Mouse (Mus musculus): ENCODE results near the gene Pccb.

Gene Pccb

DNA sequence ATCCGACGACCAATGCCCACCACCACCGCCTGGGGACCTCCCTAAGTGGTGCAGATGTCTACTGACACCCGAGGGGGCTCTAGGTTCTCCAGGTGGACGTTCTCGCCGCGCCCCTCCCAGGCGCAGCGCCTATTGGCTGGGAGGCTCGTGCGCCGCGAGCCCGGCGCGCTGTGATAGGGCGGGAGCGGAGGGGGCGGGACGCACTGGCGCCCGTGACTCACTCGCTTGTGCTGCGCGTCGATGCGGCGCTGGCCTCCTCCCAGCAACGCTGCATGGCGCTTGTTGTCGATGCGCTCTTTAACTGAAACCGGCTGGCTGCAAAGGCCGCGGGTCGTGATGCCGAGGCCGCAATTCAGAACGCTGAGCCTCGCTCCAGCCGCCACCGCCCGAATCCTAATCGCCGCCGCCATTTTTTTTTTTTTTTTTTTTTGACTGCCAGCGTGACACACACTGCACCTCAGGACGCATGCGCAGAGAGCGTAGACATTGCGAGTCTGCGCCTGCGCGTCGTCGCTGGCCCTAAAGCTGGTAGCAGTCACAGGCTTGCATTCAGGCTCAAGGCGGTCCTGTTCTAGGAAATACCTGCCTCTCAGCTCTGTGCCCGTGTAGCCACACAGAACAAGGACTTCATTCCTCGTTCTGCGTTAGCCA is at the start of gene Pccb:
TSS of gene Pccb (minus strand) at position 451 of the 651 bp plus-strand sequence.
- DNase-seq (ENCODE audit: extremely low spot score, low spot score) = peak; percentile 95

DNA sequence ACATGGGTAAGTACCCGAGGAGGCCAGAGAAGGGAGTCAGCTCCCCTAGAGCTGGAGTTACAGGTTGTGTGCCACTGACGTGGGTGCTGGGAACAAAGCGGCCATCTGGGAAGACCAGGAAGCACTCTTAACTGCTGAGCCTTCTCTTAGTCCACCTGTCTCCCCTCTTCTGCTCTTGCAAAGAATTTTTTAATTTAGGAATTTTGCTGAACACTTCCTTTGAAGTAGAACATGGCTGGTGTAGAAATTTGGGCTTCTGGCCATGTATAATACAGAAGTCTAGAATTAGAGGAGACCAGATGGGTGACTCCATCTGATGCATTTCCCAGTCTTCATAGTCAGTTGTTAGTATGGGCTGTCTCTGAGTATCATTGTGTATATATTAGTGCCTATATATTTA is 49.0 kb upstream of the Pccb start:
- DNase-seq (ENCODE audit: extremely low spot score, low spot score) = no peak

DNA sequence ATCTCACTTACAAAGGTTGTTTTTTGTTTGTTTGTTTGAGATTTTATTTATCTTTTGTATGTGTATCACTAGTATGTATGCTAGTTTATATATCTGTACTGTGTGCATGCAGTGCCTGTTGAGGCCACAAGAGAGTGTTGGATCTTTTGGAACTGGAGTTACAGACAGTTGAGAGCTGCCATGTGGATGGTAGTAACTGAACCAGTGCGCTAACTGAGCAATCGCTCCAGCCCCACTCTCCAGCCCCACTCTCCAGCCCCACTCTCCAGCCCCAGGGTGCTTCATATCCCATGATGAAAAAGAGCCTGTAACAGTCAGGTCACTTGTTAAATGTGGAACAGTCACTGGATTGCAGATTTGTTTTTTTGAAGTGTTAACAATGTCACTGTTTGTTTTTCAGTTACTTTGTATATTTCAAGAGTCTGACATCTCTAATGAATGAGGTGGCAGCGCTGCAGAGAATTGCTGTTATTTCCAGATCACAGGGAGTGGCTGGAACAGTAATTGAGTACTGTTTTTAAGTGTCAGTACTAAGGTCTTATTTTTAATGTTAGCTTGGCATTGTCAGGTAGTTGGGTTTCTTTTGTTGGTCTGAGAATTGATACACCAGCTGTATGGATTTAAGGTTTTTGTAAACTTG is 45.5 kb upstream of the Pccb start:
- DNase-seq (ENCODE audit: extremely low spot score, low spot score) = no peak

DNA sequence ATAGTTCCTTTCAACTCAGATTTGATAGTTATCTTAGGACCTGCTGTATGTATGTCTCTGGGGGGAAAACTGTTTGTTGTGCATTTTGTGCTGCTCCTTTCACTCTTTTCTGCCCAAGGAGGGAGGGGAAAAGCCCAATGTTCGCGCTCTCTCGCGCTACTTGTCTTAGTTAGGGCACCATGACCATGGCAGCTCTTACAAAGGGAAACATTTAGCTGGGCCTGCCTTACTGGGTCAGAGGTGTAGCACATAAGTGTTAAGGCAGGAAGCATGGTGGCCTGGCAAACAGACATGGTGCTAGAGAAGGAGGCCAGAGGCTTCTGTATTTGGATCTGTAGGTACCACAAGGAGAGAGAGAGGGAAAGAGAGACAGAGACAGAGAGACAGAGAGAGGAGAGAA is 43.9 kb upstream of the Pccb start:
- no peak for DNase-seq (ENCODE audit: extremely low spot score, low spot score)

DNA sequence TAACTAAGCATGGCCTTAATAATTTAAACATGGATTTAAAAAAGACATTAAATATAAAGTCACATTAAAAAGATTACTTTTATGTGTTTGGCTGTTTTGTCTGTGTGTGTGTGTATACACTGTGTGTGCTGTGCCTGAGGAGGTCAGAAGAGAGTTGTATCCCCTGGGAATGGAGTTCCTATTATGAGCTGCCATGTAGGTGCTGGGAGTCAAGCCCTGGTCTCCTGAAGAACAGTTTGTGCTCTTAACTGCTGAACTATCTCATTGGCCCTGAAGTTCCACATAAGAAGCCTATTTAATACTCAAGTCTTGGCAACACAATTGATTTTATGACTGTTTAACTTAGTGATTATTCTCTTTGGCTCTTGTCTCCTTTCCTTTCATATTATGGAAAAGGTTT is 42.8 kb upstream of the Pccb start:
- DNase-seq (ENCODE audit: extremely low spot score, low spot score) = no peak

DNA sequence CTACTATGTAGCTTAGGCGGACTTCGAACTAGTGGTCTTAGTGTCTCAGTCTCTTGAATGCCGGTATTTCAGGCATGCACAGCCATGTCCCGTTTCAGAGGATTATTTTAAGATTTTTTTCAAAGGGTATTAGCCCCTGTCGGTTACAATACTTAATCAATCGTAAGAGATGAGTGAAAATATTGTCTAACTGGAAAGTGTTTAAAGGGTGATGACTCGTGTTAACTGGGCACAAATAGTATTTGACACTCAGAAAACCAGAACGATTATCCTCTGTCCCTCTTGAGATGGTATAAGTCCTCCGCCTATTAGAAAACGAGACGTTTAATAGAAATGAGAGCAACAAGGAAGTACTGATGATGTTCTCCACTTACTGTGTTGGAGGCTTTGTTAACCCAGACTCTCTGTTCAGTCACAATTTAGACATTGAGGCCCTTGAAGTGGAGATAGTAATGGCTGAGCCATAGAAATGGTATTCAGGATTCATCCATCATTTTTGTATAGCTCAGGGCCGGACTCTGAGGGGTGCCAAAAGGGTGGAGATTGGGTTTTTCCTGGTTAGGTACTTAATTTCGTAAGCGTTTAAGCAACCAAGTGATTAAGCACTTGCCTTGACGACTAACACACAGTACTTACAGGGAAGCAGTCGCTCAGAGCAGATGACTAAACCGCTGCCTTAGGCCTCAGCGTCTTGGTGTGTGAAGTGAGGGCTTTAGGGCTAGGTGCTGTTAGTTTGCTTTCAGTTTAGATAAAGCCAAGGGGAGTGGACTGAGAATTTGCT is 41.6 kb upstream of the Pccb start:
- no peak for DNase-seq (ENCODE audit: extremely low spot score, low spot score)

GRCm38 (mm10) chr9:101075694-101076093 is 41.0 kb upstream of the Pccb start:
- DNase-seq (ENCODE audit: extremely low spot score, low spot score) = no peak

- DNase-seq (ENCODE audit: extremely low spot score, low spot score) = peak; percentile 50
These were observed 40.4 kb upstream of the Pccb start for GRCm38 (mm10) chr9:101075091-101075581.

GRCm38 (mm10) chr9:101074332-101075021 is 39.8 kb upstream of the Pccb start:
- peak; percentile 84 for DNase-seq (ENCODE audit: extremely low spot score, low spot score)

GRCm38 (mm10) chr9:101073987-101074331 is 39.3 kb upstream of the Pccb start, which contains the start of gene Msl2:
TSS of gene Msl2 (plus strand) at chr9:101074101.
- no peak for DNase-seq (ENCODE audit: extremely low spot score, low spot score)

DNA sequence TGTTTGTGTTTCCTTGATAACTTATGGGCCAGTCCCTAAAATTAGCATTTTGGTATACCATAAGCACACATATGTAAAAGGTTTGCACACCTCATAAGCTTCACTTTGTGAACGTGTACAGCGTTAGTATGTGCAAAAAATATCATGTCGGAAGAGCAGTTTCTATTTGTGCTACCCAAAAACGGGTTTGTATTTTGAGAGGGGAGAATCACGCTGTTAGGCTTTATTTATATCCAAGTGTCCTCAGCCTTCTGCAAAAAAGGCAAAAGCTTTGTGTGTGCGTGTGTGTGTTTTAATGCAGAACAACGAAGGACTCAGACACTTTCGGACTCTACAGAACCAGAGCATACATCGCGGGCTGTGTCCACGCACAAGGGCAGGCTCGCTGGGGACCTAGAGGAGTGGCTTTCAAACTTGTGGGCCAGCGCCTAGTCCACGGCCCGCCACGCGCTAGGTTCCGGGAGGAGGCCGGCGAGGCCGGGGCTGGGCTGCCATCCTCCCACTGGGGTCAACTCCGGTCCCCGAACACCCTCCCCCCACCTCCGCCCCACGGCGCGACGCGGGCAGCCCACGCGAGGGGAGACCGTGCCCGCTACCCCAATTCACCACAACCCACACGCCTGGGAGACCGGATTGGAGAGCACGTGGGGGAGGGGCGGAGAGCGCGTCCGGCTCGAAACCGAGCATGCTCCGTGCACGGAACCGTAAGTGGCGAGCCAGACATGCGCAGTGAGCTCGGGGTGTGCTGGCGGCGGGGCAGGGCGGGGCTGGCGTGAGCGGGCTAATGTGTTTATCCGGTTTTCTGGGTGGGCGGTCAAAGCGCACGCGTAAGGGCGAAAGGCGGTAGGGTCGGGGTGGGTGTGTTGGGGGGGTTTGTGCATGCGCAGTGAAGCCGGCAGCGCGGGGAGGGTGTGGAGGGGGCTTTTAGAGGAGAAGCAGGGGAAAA is 38.6 kb upstream of the Pccb start:
- peak; percentile 97 for DNase-seq (ENCODE audit: extremely low spot score, low spot score)

DNA sequence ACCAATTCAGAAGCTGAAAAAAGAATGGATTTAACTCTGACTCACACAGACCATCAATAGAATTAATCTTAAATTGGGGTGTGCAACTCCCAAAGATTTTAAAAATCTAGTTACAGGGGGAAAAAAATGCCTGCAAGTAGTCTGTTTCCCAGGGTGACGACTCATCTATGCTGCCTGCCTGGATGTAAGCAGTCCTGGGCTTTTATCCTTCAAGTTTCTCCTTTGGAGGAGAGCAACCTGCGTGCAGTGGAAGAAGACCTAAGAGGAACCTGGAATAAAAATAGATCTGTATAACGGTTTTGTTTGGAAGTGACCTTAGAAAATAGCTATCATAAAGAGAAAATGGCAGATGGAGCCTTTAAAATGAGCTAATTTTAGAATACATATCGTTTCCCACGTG is 37.8 kb upstream of the Pccb start:
- DNase-seq (ENCODE audit: extremely low spot score, low spot score) = no peak

GRCm38 (mm10) chr9:101069781-101070180 is 35.1 kb upstream of the Pccb start:
- DNase-seq (ENCODE audit: extremely low spot score, low spot score) = no peak

DNA sequence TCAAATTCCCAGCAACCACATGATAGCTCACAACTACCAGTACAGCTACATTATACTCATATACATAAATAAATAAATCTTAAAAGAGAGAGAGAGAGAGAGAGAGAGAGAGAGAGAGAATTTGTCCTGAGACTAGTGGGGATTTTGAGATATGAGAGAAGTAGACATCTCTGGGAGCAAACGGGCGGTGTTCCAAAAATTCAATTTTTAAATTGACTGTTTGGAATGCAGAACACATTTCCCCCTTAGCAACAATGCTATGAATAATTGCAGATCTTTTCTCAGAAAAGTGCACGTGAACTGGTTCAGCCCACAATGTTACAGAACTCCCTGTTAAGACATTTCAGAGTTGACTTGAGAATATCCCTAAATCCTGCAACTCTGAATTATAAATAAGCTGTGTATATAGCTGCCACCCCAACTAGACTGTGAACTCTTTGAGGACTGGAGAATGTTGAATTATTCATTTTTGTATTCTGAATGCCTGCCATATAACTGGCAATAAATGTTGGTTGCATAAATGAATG is 30.4 kb upstream of the Pccb start:
- no peak for DNase-seq (ENCODE audit: extremely low spot score, low spot score)

GRCm38 (mm10) chr9:101062253-101062780 is 27.6 kb upstream of the Pccb start:
- DNase-seq (ENCODE audit: extremely low spot score, low spot score) = no peak

- DNase-seq (ENCODE audit: extremely low spot score, low spot score) = no peak
These were observed 26.3 kb upstream of the Pccb start for GRCm38 (mm10) chr9:101061035-101061434.

- no peak for DNase-seq (ENCODE audit: extremely low spot score, low spot score)
These were observed 22.5 kb upstream of the Pccb start for GRCm38 (mm10) chr9:101057156-101057555.

- DNase-seq (ENCODE audit: extremely low spot score, low spot score) = no peak
These were observed 18.6 kb upstream of the Pccb start for GRCm38 (mm10) chr9:101053279-101053678.

GRCm38 (mm10) chr9:101052691-101053090 is 18.0 kb upstream of the Pccb start:
- DNase-seq (ENCODE audit: extremely low spot score, low spot score) = no peak

DNA sequence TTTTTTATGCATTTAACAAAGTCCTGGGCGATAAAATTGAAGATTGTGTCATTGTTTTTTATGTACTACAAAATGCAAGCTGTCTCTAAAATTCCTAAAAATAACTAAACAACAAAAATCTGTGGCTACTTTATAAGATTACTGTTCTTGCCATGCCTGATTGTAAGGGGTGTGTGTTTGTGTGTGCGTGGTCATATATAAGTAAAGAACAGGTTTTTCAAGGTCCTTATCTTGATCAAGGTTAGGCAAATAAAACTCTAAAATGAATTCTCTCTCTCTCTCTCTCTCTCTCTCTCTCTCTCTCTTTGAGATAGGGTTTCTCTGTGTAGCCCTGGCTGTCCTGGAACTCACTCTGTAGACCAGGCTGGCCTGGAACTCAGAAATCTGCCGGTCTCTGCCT is 17.3 kb upstream of the Pccb start:
- no peak for DNase-seq (ENCODE audit: extremely low spot score, low spot score)
